Mouse (Mus musculus) kidney, adult 9 months (tissue): ENCODE measurements around the gene Gys1.
"Not testable (repeated sequence)": the region's sequence is repeated elsewhere in the genome, so short reads cannot be mapped to it uniquely, and the experiment has no call there.

Experiments used
- DNase-seq: peaks from one replicate; pipeline ENCODE4 v3.0.0; 2022

The Gys1 gene

DNA sequence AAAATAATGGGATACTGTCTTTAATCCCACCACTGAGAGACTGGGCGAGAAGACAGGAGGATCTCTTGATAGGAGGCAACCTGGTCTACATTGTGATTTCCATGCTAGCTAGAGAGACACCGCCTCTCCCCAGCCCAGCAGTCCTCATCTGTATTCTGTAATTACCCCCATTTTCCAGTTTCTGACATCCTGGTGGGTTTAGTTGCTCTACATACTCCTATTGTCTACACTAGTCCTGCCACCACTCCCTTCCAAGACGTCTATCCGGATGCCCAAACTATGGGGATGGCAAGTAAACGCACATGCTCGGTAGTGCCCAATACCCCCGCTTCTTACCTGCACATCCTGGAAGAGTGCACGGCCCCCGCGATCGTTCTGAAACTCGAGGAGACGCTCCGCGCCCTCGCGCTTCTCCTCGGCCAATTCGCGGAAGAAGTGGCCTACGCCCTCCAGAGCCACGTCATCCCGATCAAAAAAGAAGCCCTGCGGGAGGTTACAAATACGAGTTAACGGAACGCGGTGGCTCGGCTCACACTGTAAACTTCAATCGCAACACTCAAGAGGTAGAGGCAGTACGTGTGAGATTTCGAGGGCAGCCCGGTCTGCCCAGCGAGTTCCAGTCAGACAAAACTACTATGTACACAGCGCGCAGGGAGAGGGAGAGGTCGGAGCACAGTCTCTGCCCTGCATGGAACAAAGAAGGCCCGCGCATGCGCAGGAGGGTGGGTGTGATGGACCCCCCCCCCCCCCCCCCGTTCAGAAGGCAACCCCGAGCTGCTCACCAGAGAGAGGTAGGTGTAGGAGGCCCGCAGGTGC, 24.3 kb downstream of the Gys1 start:
- peak; percentile 73 for DNase-seq

DNA sequence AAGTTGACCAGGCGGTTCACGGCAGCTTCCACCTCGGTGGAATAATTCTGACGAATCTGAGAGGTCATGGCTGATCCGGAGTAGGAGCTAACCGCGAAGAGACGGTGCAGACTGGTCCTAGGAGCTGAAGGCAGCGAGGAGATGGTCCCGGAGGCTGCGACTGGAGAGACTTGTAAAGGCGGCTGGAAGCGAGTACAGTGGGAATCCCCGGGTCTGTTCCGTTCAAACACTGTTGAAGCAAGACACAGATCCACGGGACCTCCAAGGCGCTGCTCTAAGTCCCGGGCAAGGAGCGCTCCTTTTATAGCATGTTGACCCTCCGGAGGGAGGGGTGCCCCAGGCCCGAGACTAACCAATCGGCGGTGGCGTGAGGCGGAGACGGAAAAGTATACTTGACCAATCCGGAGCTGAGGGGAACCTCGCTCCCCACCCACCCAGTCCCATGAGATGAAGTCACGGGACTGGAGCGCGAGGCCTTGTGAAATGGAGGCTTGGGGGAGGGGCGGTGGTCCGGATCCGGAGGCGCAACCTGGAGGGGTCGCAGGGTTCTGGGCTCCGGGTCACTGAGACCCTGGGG, 25.0 kb downstream of the Gys1 start, which contains the start of gene Ftl1:
Ftl1 (minus strand) TSS at position 321 of the 577 bp plus-strand sequence.
- DNase-seq, result peak; percentile 99

DNA sequence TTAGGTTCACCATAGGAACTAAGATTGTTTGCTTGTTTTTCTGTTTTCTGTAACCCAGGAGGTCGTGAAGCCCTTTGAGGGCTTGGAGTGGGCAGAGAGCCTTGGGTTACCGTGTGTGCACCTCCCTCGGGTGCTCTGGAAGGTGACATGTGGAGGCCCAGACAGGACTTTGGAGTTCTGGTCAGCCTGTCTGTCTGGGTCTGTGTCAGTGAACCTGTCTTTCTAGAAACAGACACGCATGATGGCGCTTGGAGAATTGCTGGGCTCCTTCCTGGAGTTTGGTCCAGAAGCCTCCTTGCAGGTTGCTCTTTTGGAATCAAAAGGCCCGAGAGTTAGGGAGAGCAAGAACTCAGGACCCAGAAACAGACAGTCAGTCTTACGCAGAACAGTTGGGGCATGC, 25.7 kb downstream of the Gys1 start:
- peak; percentile 90 for DNase-seq

DNA sequence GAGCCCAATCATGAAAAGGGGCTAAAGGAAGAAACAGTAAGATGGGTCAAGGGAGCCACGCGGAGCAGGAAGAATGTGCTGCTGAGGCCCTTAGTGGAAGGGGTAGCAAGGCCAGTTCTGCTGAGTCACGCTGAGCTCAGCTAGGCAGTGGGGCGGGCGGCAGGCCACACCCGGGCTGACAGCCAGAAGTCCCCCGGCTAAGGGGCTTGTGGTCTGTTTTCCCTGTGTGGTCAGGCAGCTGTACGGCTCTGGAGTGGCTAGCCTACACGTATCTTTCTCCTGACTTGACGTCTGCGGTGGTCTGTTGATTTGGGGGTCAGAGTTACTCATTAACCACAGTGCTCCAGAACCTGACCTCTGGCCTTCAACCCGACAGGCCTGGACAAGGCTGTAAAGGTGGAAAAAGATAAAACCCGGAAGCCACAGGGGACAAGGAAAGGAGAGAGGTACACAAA, 26.2 kb downstream of the Gys1 start:
- DNase-seq, result peak; percentile 83

DNA sequence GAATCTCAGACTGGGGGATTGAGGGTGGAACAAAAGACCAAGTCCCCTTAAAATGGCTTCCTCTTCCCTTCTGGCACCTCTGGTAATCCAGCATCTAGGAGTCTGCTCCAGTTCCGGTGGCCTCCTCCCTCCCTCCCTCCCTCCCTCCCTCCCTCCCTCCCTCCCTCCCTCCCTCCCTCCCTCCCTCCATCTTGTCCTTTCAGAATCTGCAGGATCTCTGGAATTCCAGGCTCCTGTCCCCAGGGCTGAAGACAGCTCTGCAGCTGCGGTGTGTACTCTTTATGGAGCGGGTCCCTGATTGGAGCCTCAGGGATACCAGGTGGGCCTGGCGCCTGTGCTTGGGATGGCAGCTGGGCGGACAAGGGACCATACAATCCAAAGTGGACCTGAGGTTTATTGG, 26.7 kb downstream of the Gys1 start:
- DNase-seq, result no peak

DNA sequence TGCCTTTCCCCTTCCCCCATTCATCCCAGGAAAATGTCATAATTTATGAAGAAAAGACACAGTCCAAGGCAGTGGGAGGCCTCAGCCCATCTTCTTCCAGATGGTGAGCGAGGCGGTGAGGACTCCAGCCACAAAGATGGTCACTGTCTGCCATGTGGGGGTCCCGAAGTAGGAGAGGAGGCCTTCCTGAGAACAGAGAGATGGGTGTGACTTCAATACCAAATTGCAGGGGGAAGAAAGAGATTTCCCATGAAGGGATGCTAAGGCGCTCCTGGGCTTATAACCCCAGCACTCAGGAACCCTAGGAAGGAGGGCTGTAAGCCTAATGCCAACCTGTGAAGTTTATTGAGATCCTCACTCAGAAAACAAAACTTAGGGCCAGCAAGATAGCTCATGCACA, 27.1 kb downstream of the Gys1 start:
- DNase-seq, result no peak

DNA sequence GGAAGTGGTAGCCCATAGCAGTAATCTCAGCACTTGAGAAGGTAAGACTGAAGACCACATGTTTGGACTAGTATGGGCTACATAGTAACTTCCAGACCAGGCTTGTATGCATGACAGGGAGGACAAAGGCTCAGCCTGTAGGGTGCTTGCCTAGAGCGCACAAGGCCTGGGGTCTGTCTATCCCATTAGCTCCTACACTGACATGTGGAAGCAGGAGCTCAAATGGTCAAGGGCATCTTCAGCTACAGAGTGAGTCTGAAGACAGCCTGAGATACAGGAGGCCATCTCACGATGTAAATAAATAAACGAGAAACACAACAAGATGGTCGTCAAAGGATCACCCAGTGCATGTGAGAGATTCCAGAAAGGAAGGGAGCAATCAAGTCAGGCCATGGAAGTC, 27.7 kb downstream of the Gys1 start:
- DNase-seq, result no peak

DNA sequence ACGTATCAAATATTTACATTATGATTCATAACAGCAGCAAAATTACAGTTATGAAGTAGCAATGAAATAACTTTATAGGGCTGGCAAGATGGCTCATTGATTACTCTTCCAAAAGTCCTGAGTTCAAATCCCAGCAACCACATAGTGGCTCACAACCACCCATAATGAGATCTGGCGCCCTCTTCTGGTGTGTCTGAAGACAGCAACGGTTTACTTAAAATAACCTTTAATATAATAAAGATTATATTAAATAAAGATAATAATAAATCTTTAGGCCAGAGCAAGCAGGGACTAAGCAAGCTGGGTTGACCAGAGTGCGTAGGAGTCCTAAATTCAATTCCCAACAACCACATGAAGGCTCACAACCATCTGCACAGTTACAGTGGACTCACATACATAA, 28.2 kb downstream of the Gys1 start:
- DNase-seq, result not testable (repeated sequence)

DNA sequence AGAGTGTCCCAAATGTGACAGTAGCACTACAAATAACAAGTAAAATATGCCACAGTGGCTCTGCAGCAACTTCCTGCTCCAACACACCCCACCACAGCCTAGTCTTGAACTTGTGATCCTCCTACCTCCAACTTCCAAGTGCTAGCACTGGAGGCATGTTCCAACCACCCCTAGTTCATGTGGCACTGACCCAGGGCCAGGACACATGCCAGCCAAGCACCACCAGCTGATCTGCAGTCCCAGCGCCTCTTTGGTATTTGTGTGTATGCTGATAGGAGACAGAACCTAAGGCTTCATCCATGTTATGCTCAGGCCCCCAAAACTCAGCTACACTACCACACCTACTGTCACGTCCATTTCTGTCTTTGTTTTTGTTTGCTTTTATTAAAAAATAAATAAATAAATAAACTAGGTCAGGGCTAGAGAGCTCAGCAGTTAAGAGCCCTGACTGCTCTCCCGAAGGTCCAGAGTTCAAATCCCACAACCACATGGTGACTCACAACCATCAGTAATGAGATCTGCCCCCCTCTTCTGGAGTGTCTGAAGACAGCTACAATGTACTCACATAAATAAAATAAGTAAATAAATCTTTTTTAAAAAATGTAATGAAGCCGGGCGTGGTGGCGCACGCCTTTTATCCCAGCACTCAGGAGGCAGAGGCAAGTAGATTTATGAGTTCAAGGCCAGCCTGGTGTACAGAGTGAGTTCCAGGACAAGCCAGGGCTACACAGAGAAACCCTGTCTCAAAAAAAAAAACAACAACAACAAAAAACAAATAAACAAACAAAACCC, 29.5 kb downstream of the Gys1 start:
- DNase-seq, result no peak

DNA sequence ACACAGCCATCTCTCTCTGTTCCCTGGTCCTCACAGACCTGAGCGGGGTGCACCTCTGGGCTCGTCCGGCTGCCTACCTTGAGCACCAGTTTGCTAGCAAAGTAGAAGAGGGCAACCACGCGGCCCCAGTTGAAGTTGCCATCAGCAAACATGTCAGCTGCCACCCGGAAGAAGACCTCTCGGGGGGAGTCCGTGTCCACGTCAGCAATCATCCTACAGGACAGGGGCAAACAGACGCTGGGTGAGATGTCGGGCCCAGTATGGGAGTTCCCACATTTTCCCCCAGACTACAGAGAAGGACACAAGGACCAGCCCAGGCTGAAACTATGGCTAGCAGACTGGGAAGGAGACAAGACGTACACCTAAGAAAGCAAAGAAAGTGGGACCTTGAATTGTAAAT, 30.5 kb downstream of the Gys1 start:
- DNase-seq, result no peak

DNA sequence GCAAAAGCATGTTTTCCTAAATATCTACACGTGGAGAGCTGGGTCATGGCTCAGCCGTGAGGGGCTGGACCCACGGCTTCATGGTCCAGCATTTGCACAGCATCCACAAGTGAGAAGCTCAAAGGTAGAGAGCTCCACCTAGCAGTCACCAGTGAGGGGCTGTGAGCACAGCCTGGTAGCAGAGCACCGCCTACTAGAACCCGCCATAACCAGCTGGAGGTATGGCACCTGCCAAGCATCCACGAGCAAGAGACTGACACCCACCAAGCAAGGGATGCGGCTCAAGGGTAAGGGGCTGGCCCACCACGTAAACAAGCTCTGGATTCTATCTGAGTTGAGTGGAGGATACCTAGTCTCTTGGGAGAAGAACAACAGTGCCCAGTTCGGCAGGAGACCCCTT, 30.9 kb downstream of the Gys1 start:
- DNase-seq, result no peak

DNA sequence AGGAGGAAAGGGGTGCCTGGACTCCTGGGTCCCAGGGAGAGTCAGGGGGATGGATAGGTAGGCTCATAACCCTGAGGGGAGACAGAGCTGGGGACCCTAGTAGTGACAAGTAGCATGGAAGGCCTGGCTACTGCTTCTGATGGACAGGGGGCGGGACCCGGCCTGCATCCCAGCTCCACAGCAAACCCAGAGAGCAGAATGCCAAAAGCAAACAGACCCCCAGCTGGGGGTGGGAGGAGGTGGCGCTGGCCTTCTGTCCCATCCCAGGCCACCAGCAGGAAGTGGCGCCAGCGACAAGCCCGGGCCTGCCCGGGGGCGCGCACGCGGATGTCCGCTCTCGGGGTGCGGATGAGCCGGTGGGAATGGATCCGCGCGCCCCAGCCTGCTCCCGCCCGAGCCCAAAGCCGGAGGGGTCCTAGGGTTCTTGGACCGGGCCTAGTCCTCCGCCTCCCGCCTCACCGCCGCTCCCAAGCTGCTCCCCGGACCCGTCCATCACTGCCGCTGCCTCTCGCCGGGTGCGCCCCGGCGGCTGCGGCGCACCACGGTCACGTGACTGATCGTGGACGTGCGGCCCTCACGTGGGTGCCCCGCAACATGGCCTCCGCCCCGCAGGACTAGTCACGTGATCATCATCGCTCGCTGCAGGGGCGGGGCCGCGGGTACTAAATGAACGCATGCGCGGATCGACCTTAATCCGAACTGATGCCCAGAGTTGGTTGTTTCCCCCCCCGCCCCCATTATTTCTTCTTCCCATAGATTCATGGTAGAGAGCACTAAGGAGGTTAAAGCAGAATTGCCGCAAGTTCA, 31.8 kb downstream of the Gys1 start, which contains the start of gene Bax:
Bax (minus strand) TSS at position 616 of the 807 bp plus-strand sequence.
- peak; percentile 96 for DNase-seq

DNA sequence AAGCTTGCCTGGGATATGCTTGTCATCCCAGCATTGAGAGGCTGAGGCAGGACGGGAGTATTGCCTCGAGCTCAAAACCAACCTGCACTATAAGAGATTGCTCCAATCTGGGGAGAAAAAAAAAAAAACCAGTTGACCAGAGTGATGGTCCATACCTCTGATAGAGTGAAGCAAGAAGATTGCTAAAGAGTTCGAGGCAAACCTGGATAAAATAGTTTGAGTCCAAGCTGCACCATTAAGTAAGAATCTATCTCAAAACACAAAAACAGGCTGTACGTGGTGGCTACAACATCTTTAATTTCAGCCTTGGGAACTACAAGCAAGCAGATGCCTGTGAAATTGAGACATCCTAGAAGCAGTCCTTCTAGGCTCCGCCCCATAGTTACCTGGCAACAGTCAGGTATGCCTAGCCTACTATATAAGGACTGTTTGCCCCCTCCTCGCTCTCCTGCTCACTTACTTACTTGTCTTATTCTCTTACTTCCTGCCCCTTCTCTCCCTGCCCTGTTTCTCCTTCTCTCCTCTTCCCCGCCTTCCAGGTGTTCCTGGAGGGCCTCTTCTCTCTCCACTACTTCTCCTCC, 32.5 kb downstream of the Gys1 start:
- DNase-seq, result no peak

DNA sequence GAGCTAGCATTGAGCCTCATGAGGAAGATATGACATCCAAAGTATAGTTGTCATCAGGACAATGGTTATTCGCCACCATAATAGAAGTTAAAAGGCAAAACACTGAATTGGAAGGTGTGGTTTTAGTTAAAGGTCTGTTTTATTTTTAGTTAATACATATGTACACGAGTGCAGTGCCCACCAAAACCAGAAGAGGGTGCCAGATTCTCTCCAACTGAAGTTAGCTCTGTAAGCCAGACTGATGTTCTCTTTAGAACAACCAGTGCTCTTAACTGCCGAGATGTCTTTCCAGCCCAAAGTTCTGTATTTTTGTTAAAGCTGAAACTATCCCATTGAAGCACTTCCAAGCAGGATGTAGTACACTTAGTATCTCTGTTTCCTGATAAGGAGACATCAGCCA, 36.2 kb downstream of the Gys1 start:
- peak; percentile 86 for DNase-seq

DNA sequence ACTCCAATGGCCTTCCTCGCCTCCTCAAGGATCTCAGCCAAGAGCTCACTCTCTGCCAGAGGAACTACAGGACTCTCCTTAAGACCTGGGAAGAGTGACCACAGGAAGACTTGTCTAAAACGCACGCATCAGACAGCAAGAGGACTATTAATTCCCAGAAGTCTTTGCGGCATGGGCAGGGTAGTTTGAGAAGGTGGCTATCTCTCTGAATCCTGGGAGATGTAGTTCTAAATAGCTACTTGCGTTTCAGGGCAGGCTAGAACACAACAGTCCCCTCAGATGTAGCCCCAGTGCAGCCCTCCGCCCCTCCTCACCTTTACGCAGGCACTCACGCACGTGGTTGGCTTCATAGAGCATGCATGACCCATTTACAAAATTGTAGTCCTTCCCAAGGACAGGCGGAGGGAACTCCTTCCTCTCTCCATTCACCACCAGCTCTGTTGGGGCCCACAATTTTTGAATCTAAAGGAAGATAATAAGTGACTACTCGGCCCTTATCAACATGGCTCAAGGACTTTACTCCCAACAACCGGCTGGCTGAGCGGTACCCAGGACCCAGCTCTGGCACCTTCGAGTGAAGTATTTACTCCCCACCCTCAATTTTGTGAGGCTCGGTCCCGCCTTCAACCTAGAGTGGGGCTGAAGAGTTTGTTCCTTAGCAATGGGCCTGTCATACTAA, 40.8 kb downstream of the Gys1 start:
- peak; percentile 78 for DNase-seq

DNA sequence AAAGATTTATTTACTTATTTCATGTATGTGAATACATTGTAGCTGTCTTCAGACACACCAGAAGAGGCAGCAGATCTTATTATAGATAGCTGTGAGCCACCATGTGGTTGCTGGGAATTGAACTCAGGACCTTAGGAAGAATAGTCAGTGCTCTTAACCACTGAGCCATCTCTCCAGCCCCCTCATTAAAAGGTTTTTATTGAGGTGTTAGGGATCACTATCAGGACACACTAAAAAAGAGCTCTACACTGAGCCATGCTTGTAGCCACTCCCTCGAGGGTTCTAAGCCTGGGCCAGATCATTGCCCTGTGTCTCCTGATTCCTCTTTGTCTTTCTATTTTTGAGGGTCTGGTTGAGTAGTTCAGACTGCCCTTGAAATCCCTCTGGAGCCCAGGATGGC, 41.8 kb downstream of the Gys1 start:
- no peak for DNase-seq

DNA sequence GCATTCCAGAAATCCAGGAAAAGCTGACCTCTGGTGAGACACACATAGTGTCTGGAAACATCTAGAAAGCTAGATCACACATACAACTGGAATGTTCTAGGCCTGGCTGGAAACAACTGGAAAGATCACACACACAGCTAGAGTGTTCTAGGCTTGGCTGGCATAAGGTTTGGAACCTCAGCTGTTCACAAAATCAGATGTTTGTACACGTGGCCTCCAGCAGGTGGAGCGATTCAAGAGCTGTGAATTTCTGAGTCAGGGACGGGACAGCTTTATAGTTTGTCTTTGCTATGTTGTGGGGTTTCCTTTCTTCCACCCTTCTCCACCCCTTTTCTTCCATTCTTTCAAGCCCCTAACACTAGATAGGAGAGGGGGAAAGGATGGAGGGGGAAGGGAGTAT, 42.4 kb downstream of the Gys1 start:
- peak; percentile 73 for DNase-seq

DNA sequence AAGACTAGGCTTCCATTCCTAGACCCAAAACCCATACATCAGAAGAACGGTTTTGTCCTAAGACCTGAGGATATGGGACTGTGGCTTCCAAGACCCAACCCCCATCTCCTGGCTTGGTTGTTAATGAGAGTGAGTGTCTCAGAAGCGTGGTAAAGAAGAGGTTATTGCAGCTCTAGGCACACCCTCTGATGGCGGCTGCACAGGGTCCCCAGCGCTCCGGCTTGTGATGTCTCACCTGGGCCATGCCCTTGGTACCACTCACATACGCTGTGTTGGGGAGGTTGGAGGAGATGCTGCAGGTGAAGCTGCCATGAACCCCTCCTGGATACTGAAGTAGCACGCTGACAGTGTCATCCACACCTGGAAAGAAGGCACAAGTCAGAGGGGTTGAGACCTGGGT, 44.1 kb downstream of the Gys1 start:
- DNase-seq, result no peak

DNA sequence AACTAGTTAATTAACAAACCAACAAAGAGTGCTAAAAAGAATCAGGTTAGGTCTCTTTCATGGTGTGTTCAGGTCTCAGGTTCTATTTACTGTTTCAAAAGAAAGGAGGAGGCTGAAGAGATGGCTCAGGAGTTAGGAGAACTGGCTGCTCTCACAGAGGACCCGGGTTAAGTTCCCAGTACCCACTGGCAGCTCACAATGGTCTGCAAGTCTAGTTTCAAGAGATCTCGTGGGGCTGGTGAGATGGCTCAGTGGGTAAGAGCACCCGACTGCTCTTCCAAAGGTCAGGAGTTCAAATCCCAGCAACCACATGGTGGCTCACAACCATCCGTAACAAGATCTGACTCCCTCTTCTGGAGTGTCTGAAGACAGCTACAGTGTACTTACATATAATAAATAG, 45.7 kb downstream of the Gys1 start:
- DNase-seq, result not testable (repeated sequence)

DNA sequence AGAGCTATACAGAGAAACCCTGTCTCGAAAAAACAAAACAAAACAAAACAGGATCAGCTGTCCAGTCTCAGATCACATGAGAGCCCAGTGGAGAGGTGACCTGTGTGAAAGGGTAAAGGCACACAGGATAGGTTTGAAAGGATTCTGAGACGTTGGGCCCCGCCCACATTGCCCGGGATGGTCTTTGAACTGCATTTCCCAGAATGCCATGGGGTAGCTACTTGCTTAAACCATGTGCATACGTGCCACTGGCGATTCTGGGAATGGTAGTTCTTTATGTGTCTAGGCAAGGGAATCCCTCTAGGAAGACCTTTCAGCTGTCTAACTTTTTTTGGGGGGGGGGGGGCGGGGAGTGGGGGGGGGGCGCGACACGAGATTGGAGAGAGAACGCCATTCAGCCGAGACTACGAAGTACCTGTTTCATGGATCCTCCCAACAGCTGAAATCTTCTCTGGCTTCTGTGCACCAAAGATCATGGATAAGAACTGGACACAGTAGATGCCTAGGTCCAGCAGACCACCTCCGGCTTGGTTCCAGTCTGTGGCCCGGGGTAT, 46.8 kb downstream of the Gys1 start, which contains the start of gene Tulp2:
Tulp2 (plus strand) TSS at position 504 of the 554 bp plus-strand sequence.
- DNase-seq, result peak; percentile 82

DNA sequence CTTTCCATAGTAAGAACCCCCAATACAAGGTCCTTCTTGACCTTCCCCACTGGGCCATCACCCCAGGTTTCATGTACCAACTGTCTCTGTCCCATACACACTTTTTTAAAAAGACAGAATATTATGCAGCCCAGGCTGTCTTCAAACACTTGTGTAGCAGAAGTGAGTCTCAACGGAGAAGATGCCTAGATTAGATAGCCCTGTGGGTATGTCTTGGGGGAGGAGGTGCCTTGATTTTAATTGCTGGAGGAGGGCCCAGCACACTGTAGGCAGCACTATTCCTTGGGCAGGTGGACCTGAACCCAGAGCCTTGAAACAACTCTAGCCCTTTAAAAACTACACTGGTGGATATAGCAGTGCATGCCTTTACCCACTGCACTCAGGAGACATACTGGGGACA, 47.5 kb downstream of the Gys1 start:
- DNase-seq, result no peak
